Mouse (Mus musculus) thymus, postnatal 4 days (tissue): ENCODE data around the gene Gphn.

Experiments used
- DNase-seq: peaks from one replicate; pipeline ENCODE4 v3.0.0; 2021

Gene Gphn

DNA sequence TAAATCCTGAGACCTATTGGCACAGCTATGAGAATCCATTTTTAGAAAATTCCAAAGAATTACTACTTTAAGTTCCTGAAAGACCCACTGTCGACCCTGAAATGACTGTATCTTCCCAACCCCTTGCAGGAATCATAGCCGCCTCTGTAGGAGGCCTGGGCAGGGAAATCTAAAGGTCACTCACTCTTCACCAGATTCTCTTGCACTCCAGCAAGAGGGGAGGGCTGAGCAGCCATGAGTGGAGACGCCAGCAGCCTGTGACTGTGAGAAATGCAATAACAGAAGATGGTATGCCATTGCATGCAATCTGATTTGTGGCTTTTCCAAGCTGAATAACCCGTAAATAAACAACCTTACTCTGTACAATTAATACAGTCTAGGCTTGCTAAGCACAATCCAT is 501.5 kb downstream of the Gphn start:
- DNase-seq = no peak
